Mouse (Mus musculus) kidney, adult 2 months (tissue): ENCODE measurements around the gene Tnrc6b. TPM values are rescaled to one million over a fixed set of nuclear protein-coding genes. Genes with fewer than 3 reads are reported as not detected.
A peak's percentile ranks its signal among the peaks of the same experiment; 100 is the strongest.

Source experiments
- DNase-seq: peaks from one replicate; pipeline ENCODE4 v3.0.0; 2021
- H3K27ac ChIP-seq: fragments of 200-500 bp; 2 replicates; pipeline ENCODE4 v1.5.1; 2012; ENCODE audit warnings: low read depth, low read length, control low read depth, inconsistent platforms; ENCODE audit not compliant: insufficient read depth
- H3K27me3 ChIP-seq: fragments of 200-500 bp; replicated peaks from 2 replicates; pipeline ENCODE4 v1.6.1; 2012; ENCODE audit warnings: mild to moderate bottlenecking, moderate library complexity, low read length, inconsistent platforms; ENCODE audit not compliant: control insufficient read depth, insufficient read depth
- H3K36me3 ChIP-seq: fragments of 200-500 bp; 2 replicates; pipeline ENCODE4 v1.6.1; 2012; ENCODE audit warnings: mild to moderate bottlenecking, moderate library complexity, low read length, inconsistent platforms; ENCODE audit not compliant: control insufficient read depth, insufficient read depth
- H3K4me1 ChIP-seq: fragments of 200-500 bp; 2 replicates; pipeline ENCODE4 v1.6.1; 2011; ENCODE audit warnings: low read length; ENCODE audit not compliant: control insufficient read depth, insufficient read depth
- H3K4me3 ChIP-seq: fragments of 200-500 bp; 2 replicates; pipeline ENCODE4 v1.5.1; 2011; ENCODE audit warnings: mild to moderate bottlenecking, low read depth, low read length, control low read depth; ENCODE audit not compliant: insufficient read depth
- CTCF ChIP-seq: fragments of 200-500 bp; conservative IDR thresholded peaks from 2 replicates; pipeline ENCODE4 v1.5.1; 2011; ENCODE audit warnings: low read depth, mild to moderate bottlenecking, control low read depth, low read length, moderate library complexity, mixed read lengths; ENCODE audit not compliant: insufficient read depth, insufficient read length
- POLR2A ChIP-seq: fragments of 200-500 bp; IDR thresholded peaks from one replicate; pipeline ENCODE4 v1.6.1; 2011; ENCODE audit warnings: low read depth, low read length, control low read depth
- WGBS: fragments of 180-500 bp; shearing (Covaris S2); methylation state at CpG from one replicate; pipeline ENCODE4 v1.1.7; 2018; 5-methylcytosine and 5-hydroxymethylcytosine counted together
- polyA plus RNA-seq: library from polyadenylated mRNA; depleted of rRNA; stranded (reverse); fragments of >200 nt; gene quantifications from 2 replicates; pipeline ENCODE4 v1.2.3, GENCODE M21; 2012

Gene Tnrc6b
- polyA plus RNA-seq, 1 experiment, result 12.1 TPM

GRCm38 (mm10) chr15:80910183-80910582 is 199.1 kb downstream of the Tnrc6b start:
- no peaks in the 10 kb centered on the region for H3K4me1 ChIP-seq
- H3K36me3 ChIP-seq, result no peaks in the 10 kb centered on the region; the same call in none of the 2 replicates
- no peak overlapping the region for H3K4me3 ChIP-seq
- H3K27ac ChIP-seq, result no peak overlapping the region
- no peaks in the 10 kb centered on the region for H3K27me3 ChIP-seq
- WGBS, result 96% methylated on average over 3 of the region's 3 CpGs
- no peak for DNase-seq
- TF ChIP-seq POLR2A (no peak), CTCF (no peak)

- Histone ChIP-seq H3K27ac (no peak overlapping the region), H3K4me3 (no peak overlapping the region), H3K36me3 (no peaks in the 10 kb centered on the region; the same call in none of the 2 replicates), H3K27me3 (no peaks in the 10 kb centered on the region), H3K4me1 (no peaks in the 10 kb centered on the region)
- WGBS, result 78% methylated on average over 4 of the region's 4 CpGs
- DNase-seq, result no peak
- TF ChIP-seq CTCF (no peak), POLR2A (no peak)
Measured at GRCm38 (mm10) chr15:80910790-80911531, 199.8 kb downstream of the Tnrc6b start.

GRCm38 (mm10) chr15:80912175-80912574 is 201.1 kb downstream of the Tnrc6b start:
- H3K27ac ChIP-seq, result no peak overlapping the region
- H3K4me1 ChIP-seq, result no peaks in the 10 kb centered on the region
- peaks cover 4% of the 10 kb centered on the region for H3K36me3 ChIP-seq
- H3K4me3 ChIP-seq, result no peak overlapping the region
- 55% methylated on average over 3 of the region's 3 CpGs for WGBS
- no peak for DNase-seq
- no peaks in the 10 kb centered on the region for H3K27me3 ChIP-seq
- TF ChIP-seq POLR2A (no peak), CTCF (no peak)

GRCm38 (mm10) chr15:80913803-80914202 is 202.7 kb downstream of the Tnrc6b start:
- no peak overlapping the region for H3K27ac ChIP-seq
- H3K36me3 ChIP-seq, result peaks cover 9% of the 10 kb centered on the region
- WGBS, result 100% methylated on average over 1 of the region's 1 CpGs
- TF ChIP-seq POLR2A (no peak), CTCF (no peak)
- no peaks in the 10 kb centered on the region for H3K27me3 ChIP-seq
- H3K4me1 ChIP-seq, result no peaks in the 10 kb centered on the region
- no peak overlapping the region for H3K4me3 ChIP-seq
- no peak for DNase-seq

- WGBS, result 45% methylated on average over 2 of the region's 2 CpGs
- DNase-seq, result peak; percentile 70
- no peak for TF ChIP-seq POLR2A
- TF ChIP-seq CTCF, result no peak
- no peak overlapping the region for H3K27ac ChIP-seq
- no peaks in the 10 kb centered on the region for H3K27me3 ChIP-seq
- H3K4me3 ChIP-seq, result no peak overlapping the region
- no peaks in the 10 kb centered on the region for H3K4me1 ChIP-seq
- peaks cover 11% of the 10 kb centered on the region for H3K36me3 ChIP-seq
Measured at GRCm38 (mm10) chr15:80915850-80916249, 204.7 kb downstream of the Tnrc6b start.

- 60% methylated on average over 7 of the region's 7 CpGs for WGBS
- TF ChIP-seq CTCF, result no peak
- TF ChIP-seq POLR2A, result no peak
- DNase-seq, result peak; percentile 19
- Histone ChIP-seq H3K4me3 (no peak overlapping the region), H3K27me3 (no peaks in the 10 kb centered on the region), H3K36me3 (peaks cover 11% of the 10 kb centered on the region), H3K27ac (peak overlapping the region; percentile 40; the same call in 1 of the 2 replicates), H3K4me1 (no peaks in the 10 kb centered on the region)
Measured at GRCm38 (mm10) chr15:80916621-80917020, 205.5 kb downstream of the Tnrc6b start.

GRCm38 (mm10) chr15:80920346-80920745 is 209.2 kb downstream of the Tnrc6b start:
- DNase-seq, result no peak
- H3K36me3 ChIP-seq, result peaks cover 14% of the 10 kb centered on the region
- WGBS, result 99% methylated on average over 3 of the region's 3 CpGs
- no peak overlapping the region for H3K27ac ChIP-seq
- no peak for TF ChIP-seq POLR2A
- no peak for TF ChIP-seq CTCF
- H3K27me3 ChIP-seq, result no peaks in the 10 kb centered on the region
- no peaks in the 10 kb centered on the region for H3K4me1 ChIP-seq
- no peak overlapping the region for H3K4me3 ChIP-seq
